Mouse (Mus musculus) heart, postnatal 0 days (tissue): Measurements from ENCODE around the gene Ndufb7. TPM values are rescaled to one million over a fixed set of nuclear protein-coding genes. Genes with fewer than 3 reads are reported as not detected.
"Not testable (repeated sequence)": the region's sequence is repeated elsewhere in the genome, so short reads cannot be mapped to it uniquely, and the experiment has no call there.

ENCODE experiments used
- ATAC-seq: fragments of 200-750 bp; cut with Nextera tagmentation; 2 replicates; pipeline ENCODE4 v1.8.0; 2017; ENCODE audit warnings: low read depth, moderate number of reproducible peaks, moderate library complexity; ENCODE audit not compliant: insufficient read depth
- DNase-seq: peaks from one replicate; pipeline ENCODE4 v3.0.0-alpha.2; 2016; ENCODE audit warnings: low spot score
- H3K27ac ChIP-seq: fragments of 300-500 bp; sonication (generic); 2 replicates; pipeline ENCODE4 v1.5.1; 2014; ENCODE audit warnings: low read depth, mild to moderate bottlenecking
- H3K27me3 ChIP-seq: fragments of 300-500 bp; sonication (generic); 2 replicates; pipeline ENCODE4 v1.6.1; 2014; ENCODE audit warnings: low read length, mixed read lengths; ENCODE audit not compliant: control insufficient read depth, insufficient read depth
- H3K36me3 ChIP-seq: fragments of 300-500 bp; sonication (generic); replicated peaks from 2 replicates; pipeline ENCODE4 v1.6.1; 2014; ENCODE audit warnings: low read length, mixed read lengths; ENCODE audit not compliant: control insufficient read depth, insufficient read depth
- H3K4me1 ChIP-seq: fragments of 300-500 bp; sonication (generic); 2 replicates; pipeline ENCODE4 v1.6.1; 2014; ENCODE audit warnings: antibody characterized with exemption; ENCODE audit not compliant: control insufficient read depth, insufficient read depth
- H3K4me2 ChIP-seq: fragments of 300-500 bp; sonication (generic); 2 replicates; pipeline ENCODE4 v1.6.1; 2014; ENCODE audit warnings: low read depth, mild to moderate bottlenecking, low read length, moderate library complexity
- H3K4me3 ChIP-seq: fragments of 300-500 bp; sonication (generic); 2 replicates; pipeline ENCODE4 v1.5.1; 2014; ENCODE audit warnings: low read depth, low read length
- H3K9ac ChIP-seq: fragments of 300-500 bp; sonication (generic); replicated peaks from 2 replicates; pipeline ENCODE4 v1.6.1; 2014; ENCODE audit warnings: low read depth, low read length, mixed read lengths
- H3K9me3 ChIP-seq: fragments of 300-500 bp; sonication (generic); replicated peaks from 2 replicates; pipeline ENCODE4 v1.6.1; 2016; ENCODE audit warnings: low read length; ENCODE audit not compliant: control insufficient read depth
- CTCF ChIP-seq: IDR thresholded peaks from 2 replicates; pipeline ENCODE4 v1.5.1; 2016; ENCODE audit warnings: antibody characterized with exemption, control low read depth, low read depth
- EP300 ChIP-seq: IDR thresholded peaks from 2 replicates; pipeline ENCODE4 v1.6.1; 2016; ENCODE audit warnings: antibody characterized with exemption, low read depth
- WGBS: fragments of 180-500 bp; shearing (Covaris S2); extraction: QIAGEN DNeasy Blood & Tissue Kit; methylation state at CpG from one replicate; pipeline ENCODE4 v1.1.7; 2014; 5-methylcytosine and 5-hydroxymethylcytosine counted together
- polyA plus RNA-seq: library from polyadenylated mRNA; unstranded; fragments of >200 nt; fragmentation: Nextera tagmentation; extraction: Ambion mirVana; gene quantifications from 2 replicates; pipeline ENCODE4 v1.2.1, GENCODE M21; 2015
- total RNA-seq: library from RNA; depleted of rRNA; stranded (reverse); fragments of >200 nt; gene quantifications from 2 replicates; pipeline ENCODE4 v1.2.3, GENCODE M21; 2014; ENCODE audit warnings: low replicate concordance

The Ndufb7 gene
- total and polyA plus RNA-seq, 2 experiments from 2014 or later: 682 to 1,145 TPM

- 68% methylated on average over 4 of the region's 4 CpGs for WGBS
- Histone ChIP-seq H3K27me3 (no peaks in the 10 kb centered on the region), H3K9ac (no peak overlapping the region), H3K9me3 (no peaks in the 10 kb centered on the region), H3K4me2 (no peak overlapping the region), H3K4me1 (peaks cover 25% of the 10 kb centered on the region), H3K27ac (no peak overlapping the region), H3K4me3 (no peak overlapping the region), H3K36me3 (peaks cover 46% of the 10 kb centered on the region)
- no peak for ATAC-seq
- no peak for DNase-seq
- TF ChIP-seq CTCF (no peak), EP300 (no peak)
These were observed 2.7 kb downstream of the Ndufb7 start for GRCm38 (mm10) chr8:83569165-83569564.

DNA sequence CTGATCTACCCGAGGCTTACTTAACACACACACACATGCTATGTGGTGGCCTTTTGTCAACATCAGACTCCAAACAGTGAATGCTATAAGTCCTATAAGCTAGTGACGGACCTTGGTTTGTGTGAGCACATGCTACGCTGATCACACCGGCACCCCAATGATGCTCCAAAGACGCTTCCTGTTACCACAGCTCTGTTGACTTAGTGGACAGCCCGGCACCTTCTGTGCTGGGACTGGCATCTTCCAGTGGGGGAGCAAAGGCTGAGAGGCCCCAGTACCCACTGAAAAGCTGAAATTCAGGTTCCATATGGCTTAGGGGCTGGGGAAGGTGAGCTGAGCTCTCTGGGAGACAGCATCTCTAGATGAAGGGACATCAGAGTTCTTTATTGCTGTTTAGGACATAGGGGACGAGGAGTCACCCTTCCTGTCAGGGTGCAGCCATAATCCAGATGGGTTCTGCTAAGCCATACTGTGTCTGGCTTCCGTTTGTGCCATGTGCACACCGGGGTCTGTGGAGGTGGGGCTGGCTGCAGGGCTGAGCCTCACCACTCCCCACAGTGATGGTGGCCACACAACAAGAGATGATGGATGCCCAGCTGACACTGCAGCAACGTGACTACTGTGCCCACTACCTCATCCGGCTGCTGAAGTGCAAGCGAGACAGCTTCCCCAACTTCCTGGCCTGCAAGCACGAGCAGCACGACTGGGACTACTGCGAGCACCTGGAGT is 4.0 kb downstream of the Ndufb7 start:
- no peaks in the 10 kb centered on the region for H3K27me3 ChIP-seq
- peaks cover 46% of the 10 kb centered on the region for H3K36me3 ChIP-seq
- 84% methylated on average over 15 of the region's 15 CpGs for WGBS
- peaks cover 38% of the 10 kb centered on the region for H3K4me1 ChIP-seq
- ATAC-seq: no peak
- H3K4me2 ChIP-seq: no peak overlapping the region
- TF ChIP-seq EP300 (no peak), CTCF (no peak)
- no peaks in the 10 kb centered on the region for H3K9me3 ChIP-seq
- no peak for DNase-seq
- H3K27ac ChIP-seq: no peak overlapping the region
- no peak overlapping the region for H3K4me3 ChIP-seq
- H3K9ac ChIP-seq: no peak overlapping the region

DNA sequence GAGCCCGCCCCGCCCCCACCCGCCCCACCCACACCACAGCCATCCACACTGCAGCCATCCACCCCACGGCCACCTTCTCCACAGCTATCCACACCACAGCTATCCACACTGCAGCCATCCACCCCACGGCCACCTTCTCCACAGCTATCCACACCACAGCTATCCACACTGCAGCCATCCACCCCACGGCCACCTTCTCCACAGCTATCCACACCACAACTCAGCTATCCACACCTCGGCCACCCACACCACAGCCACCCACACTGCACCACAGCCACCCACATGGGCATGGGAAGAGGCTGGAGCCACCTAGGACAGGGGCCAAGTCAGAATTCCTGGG is 4.5 kb downstream of the Ndufb7 start:
- Histone ChIP-seq H3K4me1 (peaks cover 42% of the 10 kb centered on the region), H3K36me3 (peaks cover 46% of the 10 kb centered on the region)
- H3K27ac ChIP-seq, H3K9me3 ChIP-seq, DNase-seq, ATAC-seq, H3K9ac ChIP-seq, H3K4me3 ChIP-seq, H3K27me3 ChIP-seq, H3K4me2 ChIP-seq: not testable (repeated sequence)
- 90% methylated on average over 7 of the region's 7 CpGs for WGBS

- no peaks in the 10 kb centered on the region for H3K9me3 ChIP-seq
- TF ChIP-seq EP300 (no peak), CTCF (no peak)
- H3K27me3 ChIP-seq: no peaks in the 10 kb centered on the region
- DNase-seq (no peak), ATAC-seq (no peak)
- no peak overlapping the region for H3K4me3 ChIP-seq
- H3K27ac ChIP-seq: no peak overlapping the region
- WGBS: 95% methylated on average over 10 of the region's 10 CpGs
- peaks cover 51% of the 10 kb centered on the region for H3K4me1 ChIP-seq
- H3K4me2 ChIP-seq: no peak overlapping the region
- H3K9ac ChIP-seq: no peak overlapping the region
- H3K36me3 ChIP-seq: peaks cover 46% of the 10 kb centered on the region
These were observed 5.3 kb downstream of the Ndufb7 start for GRCm38 (mm10) chr8:83571791-83572190.

GRCm38 (mm10) chr8:83572246-83572812 is 5.9 kb downstream of the Ndufb7 start:
- Histone ChIP-seq H3K4me2 (no peak overlapping the region), H3K9ac (no peak overlapping the region), H3K4me3 (no peak overlapping the region), H3K4me1 (peaks cover 52% of the 10 kb centered on the region), H3K36me3 (peaks cover 46% of the 10 kb centered on the region), H3K9me3 (no peaks in the 10 kb centered on the region), H3K27me3 (no peaks in the 10 kb centered on the region), H3K27ac (peak overlapping the region; percentile 25; the same call in 1 of the 2 replicates)
- no peak for TF ChIP-seq EP300
- TF ChIP-seq CTCF: no peak
- ATAC-seq: no peak
- 79% methylated on average over 5 of the region's 5 CpGs for WGBS
- DNase-seq: no peak
